Mouse (Mus musculus) induced T-regulatory cell, adult 2 months (primary cell): ENCODE data around the gene Mlf2.

Source experiments
- DNase-seq: peaks from one replicate; pipeline ENCODE4 v3.0.0-alpha.2; 2012; ENCODE audit warnings: low read depth

Mlf2 gene

DNA sequence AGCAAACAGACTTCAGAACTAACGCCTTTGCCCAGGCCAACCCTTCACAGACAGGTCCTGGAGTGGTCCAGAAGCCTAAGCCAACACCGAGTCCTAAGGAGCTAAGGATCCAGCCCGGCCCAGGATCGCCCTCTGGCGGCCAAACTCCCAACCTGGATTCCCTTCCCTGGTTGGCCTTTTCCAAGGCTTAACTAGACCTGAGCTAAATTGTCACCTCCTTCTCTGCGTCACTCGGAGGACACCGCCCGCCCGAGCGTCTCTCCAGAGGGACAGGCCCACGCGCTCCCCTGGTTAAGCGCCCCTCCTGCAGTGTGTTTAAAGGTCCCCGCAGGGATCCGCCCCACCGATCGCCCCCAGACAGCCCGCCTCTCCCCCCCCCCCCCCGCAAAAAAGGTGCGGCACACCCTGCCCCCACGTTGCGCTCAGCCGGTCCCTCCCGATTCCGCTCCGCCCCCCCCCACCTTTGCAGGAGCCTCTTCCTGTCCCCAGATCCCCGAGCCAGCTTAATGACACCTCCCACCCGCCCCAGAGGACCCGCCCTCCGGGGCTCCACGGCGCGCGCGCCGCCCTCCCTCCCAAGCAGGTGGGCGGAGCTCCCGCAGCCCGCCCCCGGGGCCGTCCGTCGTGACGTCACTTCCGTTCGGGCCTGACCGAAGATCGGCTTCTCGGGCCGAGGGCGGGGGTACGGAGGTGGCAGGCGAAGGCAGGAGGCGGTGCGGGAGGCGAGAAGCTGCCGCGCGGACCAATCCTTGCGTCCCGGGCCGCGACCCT is at the start of gene Mlf2:
Gene Mlf2 (plus strand): TSS at position 633 of the 771 bp plus-strand sequence.
- peak; percentile 99 for DNase-seq

- DNase-seq, result no peak
Observed at GRCm38 (mm10) chr6:124881821-124882220, 49.4 kb upstream of the Mlf2 start.

DNA sequence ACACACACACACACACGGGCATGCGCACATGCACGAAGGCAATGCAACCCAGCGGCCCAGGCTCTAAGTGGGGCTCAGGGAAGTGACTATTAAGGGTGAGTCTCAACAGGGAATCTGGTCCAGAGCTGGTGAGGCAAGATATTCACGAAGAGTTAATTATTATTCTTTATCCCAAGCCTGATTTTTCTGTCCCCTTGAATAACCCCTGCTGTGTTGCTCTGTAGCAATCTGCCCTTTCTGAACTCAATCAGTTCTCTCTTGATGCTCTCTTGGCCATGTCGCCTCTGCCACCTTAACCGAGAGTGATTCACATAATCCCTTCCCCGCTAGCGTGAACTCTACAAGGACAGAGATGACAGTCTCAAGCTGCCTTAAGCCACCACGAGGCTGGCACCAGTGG is 47.8 kb upstream of the Mlf2 start:
- no peak for DNase-seq

DNA sequence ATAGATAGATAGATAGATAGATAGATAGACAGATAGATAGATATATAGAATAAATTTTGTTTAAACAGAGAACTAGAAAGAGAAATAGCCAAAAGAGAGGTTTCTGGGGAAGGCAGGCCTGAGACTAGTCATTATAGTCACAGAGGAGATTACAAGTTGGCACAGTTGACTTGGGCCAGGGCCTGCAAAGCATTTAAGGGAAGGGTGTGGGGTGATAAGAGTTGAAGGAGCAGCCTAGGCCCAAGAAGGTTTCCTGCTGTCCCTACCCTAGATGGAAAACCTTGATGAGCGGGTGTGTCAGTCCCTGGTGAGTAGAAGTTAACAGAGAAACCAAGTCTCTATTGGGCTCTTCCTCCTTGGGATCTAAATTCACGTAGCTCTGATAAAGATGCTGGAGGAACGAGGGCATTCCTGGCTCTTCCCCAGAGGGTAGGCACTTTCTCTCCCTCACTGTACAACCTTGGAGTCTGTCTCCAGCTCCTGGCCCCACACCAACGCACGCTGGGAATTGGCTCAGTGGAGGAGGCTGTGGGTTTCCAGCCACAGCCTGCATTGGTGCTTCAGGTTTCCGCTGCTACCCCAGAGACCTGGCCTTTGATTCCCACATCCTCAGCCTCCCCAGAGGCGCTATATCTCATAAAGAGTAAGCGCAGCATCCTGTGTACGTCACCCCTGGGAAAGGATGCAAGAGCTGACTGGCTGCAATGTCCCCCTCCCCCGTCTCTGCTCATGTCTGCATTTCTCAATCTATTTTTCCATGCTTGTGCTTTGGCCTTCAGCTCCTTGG is 46.3 kb upstream of the Mlf2 start:
- peak; percentile 91 for DNase-seq

GRCm38 (mm10) chr6:124885956-124886381 is 45.2 kb upstream of the Mlf2 start:
- peak; percentile 59 for DNase-seq

- peak; percentile 76 for DNase-seq
Observed at GRCm38 (mm10) chr6:124887986-124888385, 43.2 kb upstream of the Mlf2 start, which contains the start of gene Cd4. Cd4 (minus strand) TSS chr6:124888221.

DNA sequence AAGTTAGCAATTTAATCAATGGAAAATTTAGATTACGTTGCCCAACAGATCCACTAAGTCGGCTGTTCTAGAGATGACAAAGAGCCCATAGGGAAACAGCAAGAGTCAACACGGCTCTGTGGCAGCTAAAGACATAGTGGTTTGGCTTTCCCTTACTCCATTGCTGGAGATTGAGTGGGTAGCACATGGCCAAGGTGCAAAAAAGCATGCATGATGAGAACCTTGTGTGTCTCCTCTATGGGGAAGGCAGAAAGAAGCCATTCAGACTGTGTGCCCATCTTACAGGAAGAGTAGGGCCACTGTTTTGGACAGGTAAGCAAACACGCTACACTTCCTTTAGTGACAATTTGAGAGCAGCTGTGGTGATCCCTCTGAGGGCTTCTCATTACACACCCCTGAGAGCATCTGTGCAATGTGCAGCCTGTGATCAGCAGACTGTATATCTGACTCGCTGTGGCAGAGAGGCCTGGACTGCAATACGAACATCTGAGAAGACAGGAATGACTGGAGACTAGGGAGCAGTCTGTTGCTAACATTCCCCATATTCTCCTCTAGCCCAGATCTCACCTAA is 42.5 kb upstream of the Mlf2 start:
- peak; percentile 67 for DNase-seq

- DNase-seq, result no peak
Observed at GRCm38 (mm10) chr6:124890997-124891396, 40.2 kb upstream of the Mlf2 start.

DNA sequence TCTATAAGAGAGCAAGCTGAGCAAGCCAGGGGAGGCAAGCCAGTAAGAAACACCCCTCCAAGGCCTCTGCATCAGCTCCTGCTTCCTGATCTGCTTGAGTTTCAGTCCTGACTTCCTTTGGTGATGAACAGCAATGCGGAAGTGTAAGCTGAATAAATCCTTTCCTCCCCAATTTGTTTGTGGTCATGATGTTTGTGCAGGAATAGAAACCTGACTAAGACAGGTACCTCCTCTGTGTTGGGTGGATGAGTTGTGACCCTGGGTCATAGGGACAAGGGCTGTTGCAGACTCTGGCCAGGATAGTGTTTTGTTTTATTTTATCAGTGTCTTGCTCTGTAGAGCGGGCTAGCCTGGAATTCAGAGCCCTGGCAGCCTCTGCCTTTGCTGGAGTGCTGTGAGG is 37.1 kb upstream of the Mlf2 start:
- peak; percentile 25 for DNase-seq

DNA sequence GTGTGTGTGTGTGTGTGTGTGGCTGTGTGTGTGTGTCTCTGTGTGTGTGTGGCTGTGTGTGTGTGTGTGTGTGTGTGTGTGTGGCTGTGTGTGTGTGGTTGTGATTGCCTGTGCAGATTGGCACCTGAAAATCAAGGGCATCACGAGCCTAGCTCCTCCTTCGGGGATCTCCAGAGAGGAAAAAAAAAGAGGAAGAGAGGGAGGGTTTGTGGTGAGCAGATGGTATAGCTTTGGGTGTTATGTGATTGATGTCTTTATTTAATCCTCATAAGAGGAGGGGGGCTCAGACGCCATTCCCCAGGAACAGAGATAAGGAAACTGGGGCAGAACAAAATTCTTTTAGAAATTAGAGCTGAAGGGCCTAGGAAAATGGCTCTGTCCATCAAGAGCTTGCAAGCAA is 32.8 kb upstream of the Mlf2 start:
- DNase-seq, result peak; percentile 64

GRCm38 (mm10) chr6:124900056-124900800 is 31.0 kb upstream of the Mlf2 start:
- DNase-seq, result peak; percentile 68

- peak; percentile 88 for DNase-seq
Observed at GRCm38 (mm10) chr6:124900801-124901480, 30.2 kb upstream of the Mlf2 start.

DNA sequence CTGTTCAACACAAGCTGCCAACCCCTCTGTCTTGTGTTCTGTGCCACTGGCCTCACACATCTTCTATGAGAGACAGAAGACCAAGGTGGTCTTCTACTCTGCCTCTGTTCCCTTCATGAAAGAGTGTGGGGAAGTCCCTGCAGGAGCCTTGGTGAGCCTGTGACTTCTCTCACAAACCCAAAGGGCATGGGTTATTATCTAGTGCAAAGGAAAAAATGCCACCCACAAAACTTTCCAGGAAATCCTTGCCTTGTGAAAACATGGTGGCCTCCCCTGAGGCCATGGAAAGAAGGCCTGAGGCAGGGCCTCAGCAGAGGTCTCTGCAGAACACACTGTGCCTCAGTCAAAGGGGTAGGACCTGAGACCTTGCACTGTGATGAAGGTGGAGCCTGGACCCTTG is 29.3 kb upstream of the Mlf2 start:
- peak; percentile 73 for DNase-seq

GRCm38 (mm10) chr6:124903580-124904151 is 27.5 kb upstream of the Mlf2 start:
- DNase-seq, result peak; percentile 96

GRCm38 (mm10) chr6:124904161-124904981 is 26.8 kb upstream of the Mlf2 start:
- DNase-seq, result no peak

DNA sequence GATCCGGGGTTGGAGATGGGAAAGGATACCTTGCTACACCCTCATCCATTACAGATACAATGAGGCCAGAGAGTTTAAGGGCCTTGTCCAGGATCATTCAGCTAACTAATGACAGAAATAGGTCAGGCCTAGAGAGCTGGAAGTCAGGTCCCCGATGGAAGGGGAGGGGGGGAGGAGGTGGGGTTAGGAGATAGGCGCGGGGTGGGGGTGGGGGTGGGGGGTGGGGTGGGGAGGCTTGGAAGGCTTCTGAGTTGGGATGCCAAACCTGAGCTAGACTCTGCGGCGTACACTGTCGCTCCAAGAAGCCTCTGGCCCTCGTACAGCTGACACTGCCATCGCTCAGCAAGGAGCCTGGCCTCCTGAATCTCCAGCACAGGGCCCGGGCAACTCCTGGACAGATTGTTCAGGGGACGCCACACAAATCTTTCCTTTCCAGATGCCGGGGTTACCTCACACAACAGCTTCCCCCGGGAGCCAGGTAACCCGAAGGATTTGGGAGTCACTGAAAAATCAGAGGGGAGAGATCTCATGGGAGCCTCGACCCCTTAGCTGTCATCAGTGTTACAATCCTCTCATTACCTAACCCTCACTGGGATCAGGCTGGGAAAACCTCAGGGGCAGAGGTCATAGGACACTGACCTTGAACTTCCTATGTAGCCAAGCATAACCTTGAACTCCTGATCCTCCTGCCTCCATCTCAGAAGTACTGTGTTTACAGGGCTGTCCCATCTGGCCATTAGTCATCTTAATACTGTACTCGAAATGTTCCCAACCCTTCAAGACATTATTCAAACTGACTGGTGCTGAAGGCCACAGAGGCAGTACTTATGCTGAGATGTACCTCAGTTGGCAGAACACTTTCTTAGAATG is 26.0 kb upstream of the Mlf2 start:
- DNase-seq, result no peak

- peak; percentile 86 for DNase-seq
Observed at GRCm38 (mm10) chr6:124907767-124908166, 23.4 kb upstream of the Mlf2 start.

- peak; percentile 57 for DNase-seq
Observed at GRCm38 (mm10) chr6:124910032-124910431, 21.2 kb upstream of the Mlf2 start.

DNA sequence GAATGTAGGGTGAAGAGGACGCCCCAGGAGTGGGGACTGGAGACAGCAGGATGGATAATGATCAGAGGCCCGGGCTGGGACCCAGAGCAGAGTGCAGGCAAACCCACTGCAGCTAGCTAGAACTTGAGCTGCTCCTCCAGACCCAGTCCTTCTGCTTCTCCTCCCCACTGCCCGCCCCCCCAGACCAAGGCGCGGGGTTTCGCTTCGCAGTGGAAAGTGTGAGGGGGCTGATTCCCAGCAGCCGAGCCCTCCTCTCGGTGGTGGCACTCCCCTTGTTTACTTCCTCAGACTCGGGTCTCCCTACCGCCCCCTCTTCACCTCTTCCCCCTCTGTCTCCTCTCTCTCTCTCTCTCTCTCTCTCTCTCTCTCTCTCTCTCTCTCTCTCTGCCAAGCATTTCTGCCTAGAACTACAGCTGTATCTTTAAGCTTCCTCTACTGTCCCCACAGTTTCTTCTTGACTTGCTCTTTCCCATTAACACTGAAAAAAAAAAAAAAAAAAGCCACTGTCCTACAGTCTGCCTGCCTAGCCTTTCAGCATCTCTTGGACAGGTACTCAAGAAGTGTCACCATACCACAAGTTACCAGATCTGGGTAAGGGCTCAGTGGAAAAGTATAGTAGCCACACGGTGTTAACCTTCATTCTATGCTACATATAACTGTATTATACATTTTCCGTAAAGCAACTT is 19.5 kb upstream of the Mlf2 start, which contains the start of gene Lag3:
Gene Lag3 (minus strand): TSS at position 173 of the 686 bp plus-strand sequence.
- DNase-seq, result peak; percentile 73
